Mouse (Mus musculus) ES-E14 (cell line): ENCODE data around the gene Celsr3.

Source experiments
- CHD2 ChIP-seq: IDR thresholded peaks from 2 replicates; pipeline ENCODE4 v1.6.1; 2014; ENCODE audit warnings: mild to moderate bottlenecking, low read depth, low read length, inconsistent platforms
- HCFC1 ChIP-seq: IDR thresholded peaks from 2 replicates; pipeline ENCODE4 v1.6.1; 2012; ENCODE audit warnings: low read length, inconsistent platforms, borderline replicate concordance; ENCODE audit not compliant: insufficient read depth
- MAFK ChIP-seq: IDR thresholded peaks from 2 replicates; pipeline ENCODE4 v1.6.1; 2014; ENCODE audit warnings: mild to moderate bottlenecking, low read depth, low read length, inconsistent platforms; ENCODE audit not compliant: insufficient read depth
- ZC3H11A ChIP-seq: IDR thresholded peaks from 2 replicates; pipeline ENCODE4 v1.6.1; 2012; ENCODE audit warnings: low read depth, mild to moderate bottlenecking, inconsistent platforms, low read length, borderline replicate concordance

DNA sequence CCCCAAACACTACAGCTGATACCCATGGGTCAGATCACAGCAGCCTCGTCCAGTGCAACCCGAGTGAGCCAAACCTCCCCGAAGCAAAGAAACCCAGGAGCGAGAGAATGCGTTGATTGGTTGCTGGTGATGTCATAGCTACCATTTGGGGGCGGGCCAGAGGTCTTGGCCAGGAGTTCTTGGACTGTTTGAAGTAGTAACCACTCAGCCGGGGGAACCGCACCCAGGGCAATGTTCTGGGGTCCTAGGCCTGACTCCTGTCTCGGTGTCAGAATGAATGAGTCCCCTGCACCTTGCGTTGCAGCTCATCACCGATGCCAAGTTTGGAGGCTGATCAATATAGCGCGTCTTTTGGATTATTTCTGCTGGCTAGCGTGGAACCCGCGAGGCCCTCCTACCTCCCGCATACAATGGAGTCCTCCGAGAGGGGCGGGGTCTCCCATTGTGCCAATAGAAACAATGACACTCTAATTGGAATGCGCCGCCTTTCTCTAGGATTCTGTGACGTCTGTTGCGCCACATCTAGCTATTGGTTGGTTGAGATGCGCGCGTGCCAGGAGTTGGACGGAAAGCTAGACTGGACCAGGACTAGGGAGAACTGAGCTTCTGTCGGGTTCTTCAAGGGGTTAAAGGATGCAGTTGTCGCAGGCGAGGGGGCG, 1.2 kb upstream of the Celsr3 start:
- TF ChIP-seq MAFK = no peak
- no peak for TF ChIP-seq CHD2
- TF ChIP-seq ZC3H11A = no peak
- no peak; the same call in 1 of the 2 replicates for TF ChIP-seq HCFC1
